Mouse (Mus musculus) cerebral cortex, adult 2 months (tissue): ENCODE data around the gene Haus2.

Experiments used
- WGBS: fragments of 180-500 bp; shearing (Covaris S2); methylation state at CpG from one replicate; pipeline ENCODE4 v1.1.7; 2018; 5-methylcytosine and 5-hydroxymethylcytosine counted together

Haus2 gene

GRCm38 (mm10) chr2:120616279-120617163 is 7.3 kb downstream of the Haus2 start:
- 88% methylated on average over 5 of the region's 5 CpGs for WGBS

DNA sequence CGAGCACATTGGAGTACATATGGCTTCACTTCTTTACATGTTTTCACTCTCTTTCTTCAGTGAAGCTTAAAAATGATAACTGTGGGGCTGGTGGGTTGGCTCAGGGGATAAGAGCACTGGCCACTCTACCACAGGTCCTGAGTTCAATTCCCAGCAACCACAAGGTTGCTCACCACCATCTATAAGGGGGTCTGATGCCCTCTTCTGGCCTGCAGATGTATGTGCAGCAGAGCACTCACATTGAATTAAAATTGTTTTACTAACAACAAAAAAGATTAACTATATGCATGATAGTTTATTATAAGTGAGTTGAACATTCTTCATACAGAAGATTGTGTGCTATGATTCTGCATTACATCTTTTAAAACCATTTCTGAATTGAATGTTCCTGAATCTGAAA is 10.4 kb downstream of the Haus2 start:
- WGBS: 100% methylated on average over 1 of the region's 1 CpGs

- 20% methylated on average over 10 of the region's 10 CpGs for WGBS
These were observed 19.1 kb downstream of the Haus2 start for GRCm38 (mm10) chr2:120628076-120628865.

DNA sequence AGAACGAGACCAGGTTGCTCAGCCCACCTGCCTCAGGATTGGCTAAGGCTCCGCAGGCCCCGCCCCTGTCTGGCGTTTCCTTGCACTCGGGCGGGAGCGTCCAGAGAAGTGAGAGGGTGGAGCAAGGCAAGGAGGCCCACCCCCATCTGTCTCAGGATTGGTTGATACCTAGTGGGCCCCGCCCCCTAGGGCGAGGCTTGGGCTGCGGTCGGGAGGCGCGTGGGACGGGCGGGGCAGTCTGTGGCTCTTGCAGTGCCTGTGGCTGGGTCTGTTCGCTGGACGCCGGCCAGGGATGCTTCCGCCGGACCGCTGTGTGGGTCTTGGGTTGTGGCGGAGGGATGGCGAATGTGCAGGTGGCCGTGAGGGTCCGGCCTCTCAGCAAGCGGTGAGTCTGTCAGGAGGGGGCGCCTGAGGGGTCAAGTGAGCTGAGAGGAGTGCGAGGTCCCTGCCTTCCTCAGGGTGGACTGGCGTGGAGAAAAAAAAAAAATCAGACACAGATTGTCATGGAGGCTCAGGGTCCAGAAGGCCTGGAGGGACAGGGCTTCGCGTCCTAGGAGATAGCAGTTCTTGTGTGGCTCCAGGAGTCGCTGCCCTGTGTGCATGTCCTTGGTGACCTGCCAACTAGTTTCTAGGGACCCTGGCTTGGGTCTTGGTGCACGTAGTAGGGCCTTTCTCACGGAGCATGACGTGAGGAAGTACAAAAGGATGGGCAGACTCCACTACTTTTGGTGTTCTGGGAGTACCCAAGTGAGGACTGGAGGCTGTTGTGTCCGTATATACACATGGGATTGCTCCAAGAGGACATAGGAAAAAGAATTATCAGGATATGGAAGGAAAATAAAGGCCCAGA is 19.9 kb downstream of the Haus2 start, which contains the start of gene Stard9:
Gene Stard9 (plus strand): TSS at position 236 of the 850 bp plus-strand sequence.
- WGBS: under 1% methylated on average over 36 of the region's 36 CpGs

DNA sequence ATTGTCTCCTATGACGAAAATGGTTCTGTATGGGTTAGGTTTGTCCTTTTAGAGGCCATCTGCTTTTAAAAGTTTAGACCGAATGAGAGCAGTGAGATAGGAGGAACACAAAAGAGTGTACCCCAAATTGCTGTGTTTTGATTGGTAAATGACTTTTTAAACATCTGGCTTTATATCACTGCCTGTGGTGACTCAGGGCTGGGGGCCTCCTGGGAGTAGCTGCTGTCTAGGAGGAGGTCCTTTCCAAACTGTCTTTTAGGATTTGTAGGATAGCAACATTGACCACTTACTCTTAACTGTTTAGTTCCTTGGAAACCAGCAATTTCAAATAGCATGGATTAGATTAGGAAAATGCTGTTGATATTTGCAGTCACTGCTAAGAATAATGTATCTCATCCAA is 21.1 kb downstream of the Haus2 start:
- 66% methylated on average over 2 of the region's 2 CpGs for WGBS

DNA sequence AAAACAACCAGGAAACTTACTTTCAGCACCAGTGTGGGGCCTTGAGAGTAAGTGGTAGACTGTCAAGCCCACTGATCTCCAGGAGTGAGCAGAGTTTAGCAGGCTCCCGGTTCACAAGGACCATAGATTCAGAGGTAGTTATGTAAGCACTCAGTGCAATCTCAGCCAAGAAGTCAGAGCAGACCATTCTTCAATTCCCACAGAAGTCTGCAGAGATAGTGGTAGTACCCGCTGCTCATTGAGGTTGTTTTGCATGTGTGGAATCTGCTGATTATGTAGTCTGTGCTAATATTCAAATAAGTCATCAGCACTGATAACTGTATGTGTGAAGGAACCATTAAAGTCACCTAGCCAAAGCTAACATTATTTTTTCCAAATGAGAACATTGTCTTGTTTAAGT is 21.5 kb downstream of the Haus2 start:
- 43% methylated on average over 2 of the region's 2 CpGs for WGBS

GRCm38 (mm10) chr2:120631521-120631920 is 22.3 kb downstream of the Haus2 start:
- 77% methylated on average over 2 of the region's 2 CpGs for WGBS

- 56% methylated on average over 4 of the region's 4 CpGs for WGBS
These were observed 22.8 kb downstream of the Haus2 start for GRCm38 (mm10) chr2:120631957-120632356.

GRCm38 (mm10) chr2:120640835-120641234 is 31.7 kb downstream of the Haus2 start:
- whole genome bisulfite sequencing: 93% methylated on average over 8 of the region's 8 CpGs

- WGBS: 47% methylated on average over 7 of the region's 7 CpGs
These were observed 34.7 kb downstream of the Haus2 start for GRCm38 (mm10) chr2:120643836-120644235.

GRCm38 (mm10) chr2:120646777-120647176 is 37.6 kb downstream of the Haus2 start:
- 64% methylated on average over 4 of the region's 4 CpGs for WGBS

DNA sequence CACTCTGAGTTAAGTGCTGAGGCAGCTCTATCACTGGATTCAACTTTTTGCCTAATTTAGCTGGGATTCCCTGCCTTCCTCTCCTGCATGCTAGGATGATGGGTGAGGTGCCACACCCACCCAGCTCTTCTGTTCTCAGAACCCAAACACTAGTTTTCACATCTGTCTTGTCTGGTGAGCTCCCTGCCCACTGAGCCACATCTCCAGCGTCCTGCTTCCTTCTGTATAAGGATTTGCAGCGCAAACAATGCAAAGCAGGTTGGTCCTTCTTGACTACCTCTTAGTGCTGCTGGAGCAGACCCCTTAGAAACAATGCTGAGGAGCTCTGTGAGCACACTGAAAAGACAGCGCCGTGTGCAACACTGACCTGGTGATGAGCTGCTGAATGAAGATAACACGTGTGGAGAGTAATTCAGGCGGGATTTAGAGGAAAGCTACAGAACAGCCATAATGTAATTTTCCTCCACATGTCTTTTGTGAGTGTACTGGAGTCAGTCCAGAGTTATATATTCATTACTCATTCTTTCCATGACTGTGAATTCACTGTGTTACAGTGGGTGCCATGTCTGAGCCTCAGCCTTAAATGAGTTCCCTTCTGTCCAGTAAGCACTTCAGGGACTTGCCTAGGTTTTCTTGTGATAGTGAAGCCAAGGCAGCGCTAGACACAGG is 43.2 kb downstream of the Haus2 start:
- WGBS: 46% methylated on average over 7 of the region's 7 CpGs

DNA sequence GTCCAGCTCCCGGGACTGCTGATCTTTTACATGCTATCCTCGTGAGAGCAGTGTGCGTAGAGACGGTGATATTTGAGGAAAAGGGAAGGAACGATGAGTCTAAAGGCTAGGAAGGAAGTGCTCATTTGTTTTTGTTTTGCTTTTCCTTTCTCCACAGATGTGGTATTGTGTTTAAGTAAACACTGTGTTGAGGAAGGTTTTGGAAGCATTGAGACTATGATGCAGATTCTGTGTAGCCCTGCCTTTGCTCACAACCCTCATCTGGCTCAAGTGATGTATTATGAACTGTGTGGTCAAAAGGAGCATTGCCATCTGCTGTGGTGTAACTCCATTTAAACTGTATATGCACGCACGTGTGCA is 43.7 kb downstream of the Haus2 start:
- 45% methylated on average over 7 of the region's 7 CpGs for WGBS

DNA sequence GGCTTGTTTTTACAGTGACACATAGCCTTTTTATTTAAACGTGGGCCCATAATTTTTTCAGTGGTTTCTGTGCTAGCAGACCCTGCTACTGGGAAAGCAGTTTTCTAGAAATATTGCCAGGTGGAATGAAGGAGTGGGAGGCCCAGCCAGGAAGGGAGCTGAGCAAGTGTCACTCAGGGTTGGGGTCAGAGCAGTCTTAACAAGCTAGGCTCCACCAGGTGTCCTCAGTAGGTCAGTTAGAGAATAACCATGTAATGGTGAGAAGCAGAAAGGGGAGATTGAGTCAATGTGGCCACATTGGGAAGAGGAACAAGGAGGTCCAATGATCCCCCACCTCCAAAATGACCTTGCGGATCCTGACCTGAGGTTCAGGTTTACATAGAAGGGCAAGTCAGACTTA is 45.5 kb downstream of the Haus2 start:
- 77% methylated on average over 2 of the region's 2 CpGs for WGBS

GRCm38 (mm10) chr2:120655905-120656304 is 46.7 kb downstream of the Haus2 start:
- 92% methylated on average over 5 of the region's 5 CpGs for WGBS

- 93% methylated on average over 2 of the region's 2 CpGs for WGBS
These were observed 47.5 kb downstream of the Haus2 start for GRCm38 (mm10) chr2:120656711-120657110.

- 60% methylated on average over 5 of the region's 5 CpGs for WGBS
These were observed 49.3 kb downstream of the Haus2 start for GRCm38 (mm10) chr2:120658486-120658885.

DNA sequence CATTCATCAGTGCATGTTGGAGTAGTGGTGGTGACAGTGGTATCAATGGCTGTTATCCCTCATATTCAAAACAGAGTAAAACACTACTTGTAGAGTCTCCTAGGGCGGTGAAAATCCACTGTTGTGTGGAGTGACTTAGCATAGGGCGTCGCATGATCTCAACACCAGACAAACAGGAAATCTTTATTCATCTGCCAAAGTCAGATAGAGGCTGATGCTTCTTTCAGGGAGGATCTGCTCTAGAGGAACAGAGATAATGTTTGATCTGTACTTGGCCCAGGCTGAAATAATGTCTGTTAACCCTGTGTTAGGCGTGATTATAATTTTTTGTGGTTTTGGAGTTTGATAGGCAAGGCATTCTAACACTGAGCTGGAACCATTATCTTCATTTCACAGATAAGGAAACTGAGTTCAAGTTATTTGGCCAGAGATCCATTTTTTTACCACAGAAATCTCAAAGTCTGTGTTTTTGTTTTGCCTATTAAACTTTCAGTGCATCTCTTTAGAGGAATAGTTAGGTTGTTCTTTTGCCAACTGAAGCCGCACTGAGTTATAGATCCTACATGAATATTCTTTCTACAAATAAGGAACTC is 51.4 kb downstream of the Haus2 start:
- WGBS: 74% methylated on average over 5 of the region's 5 CpGs

DNA sequence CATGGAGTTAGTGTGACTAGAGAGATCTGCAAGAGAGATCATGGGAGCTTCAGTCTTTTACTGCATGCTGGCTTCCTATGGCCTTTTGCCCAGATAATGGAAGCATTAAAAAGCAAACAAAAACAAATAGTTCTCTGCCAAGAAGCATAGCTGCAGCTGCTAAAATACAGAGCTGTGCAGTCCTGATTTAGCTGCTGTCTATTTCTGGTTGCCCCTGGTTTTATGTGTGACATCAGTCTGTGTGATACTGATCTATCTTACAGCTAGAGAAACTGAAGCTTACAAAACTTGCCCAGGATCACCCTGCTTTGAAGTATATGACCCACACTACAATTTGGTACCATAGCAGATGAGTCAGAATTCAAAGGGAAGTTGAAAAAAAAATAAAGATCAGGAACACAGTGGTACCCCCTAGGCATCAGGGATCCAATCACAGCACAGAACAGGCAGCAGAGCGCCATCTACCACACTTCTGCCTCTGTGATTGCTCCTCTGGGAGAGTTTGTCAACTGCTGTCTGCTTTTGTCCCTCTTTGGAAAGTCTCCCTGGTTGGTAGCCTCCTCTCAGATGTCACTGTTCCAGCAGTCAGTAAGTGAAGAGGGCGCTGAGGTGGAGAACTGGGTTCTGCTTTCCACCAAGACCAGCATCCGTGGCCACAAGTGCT is 54.4 kb downstream of the Haus2 start:
- 65% methylated on average over 3 of the region's 3 CpGs for WGBS

- 87% methylated on average over 2 of the region's 2 CpGs for WGBS
These were observed 58.3 kb downstream of the Haus2 start for GRCm38 (mm10) chr2:120667446-120667845.
